Mouse (Mus musculus) cortical plate, adult 2 months (tissue): ENCODE measurements at regions not wholly inside any gene's neighbourhood (a gene's known extent, or its start where the extent isn't known, plus 50 kb on each side); places are given as distances from the start of the nearest gene placed in this dataset.

Source experiments
- CTCF ChIP-seq: fragments of 200-500 bp; IDR thresholded peaks from 2 replicates; pipeline ENCODE4 v1.5.1; 2011; ENCODE audit warnings: mild to moderate bottlenecking, control low read depth, low read length; ENCODE audit not compliant: insufficient read depth; ENCODE audit errors: extremely low read depth
- POLR2A ChIP-seq: fragments of 200-500 bp; IDR thresholded peaks from 2 replicates; pipeline ENCODE4 v1.6.1; 2011; ENCODE audit warnings: mild to moderate bottlenecking, low read length, control low read depth; ENCODE audit not compliant: insufficient read depth; ENCODE audit errors: extremely low read depth

GRCm38 (mm10) chr2:166351581-166351980 lies 196.1 kb upstream of the Sulf2 start:
- TF ChIP-seq POLR2A (no peak), CTCF (no peak)
